Mouse (Mus musculus): Measurements from ENCODE around the gene Adgre5. TPM values are rescaled to one million over a fixed set of nuclear protein-coding genes. Genes with fewer than 3 reads are reported as not detected.

Adgre5 gene
- polyA plus RNA-seq, 1 experiment from 2014 or later: 46.1 TPM

- ATAC-seq (ENCODE audit: insufficient number of reproducible peaks, low FRiP score, low TSS enrichment, low read depth): no peak
These were observed 29.5 kb upstream of the Adgre5 start for GRCm38 (mm10) chr8:83770669-83771068.

GRCm38 (mm10) chr8:83769720-83770119 lies 28.6 kb upstream of the Adgre5 start:
- Histone ChIP-seq H3K4me2 (no peak overlapping the region), H3K4me1 (peaks cover 10% of the 10 kb centered on the region), H3K36me3 (no peaks in the 10 kb centered on the region), H3K9me3 (no peaks in the 10 kb centered on the region), H3K4me3 (no peak overlapping the region), H3K9ac (no peak overlapping the region), H3K27me3 (no peaks in the 10 kb centered on the region), H3K27ac (no peak overlapping the region)
- 70% methylated on average over 7 of the region's 7 CpGs for WGBS
- ATAC-seq (ENCODE audit: insufficient number of reproducible peaks, low FRiP score, low TSS enrichment, low read depth): no peak

More at GRCm38 (mm10) chr8:83770669-83771068, 29.5 kb upstream of the Adgre5 start:
- H3K27ac ChIP-seq: no peak overlapping the region
- no peak overlapping the region for H3K9ac ChIP-seq
- no peaks in the 10 kb centered on the region for H3K27me3 ChIP-seq
- peaks cover 10% of the 10 kb centered on the region for H3K4me1 ChIP-seq
- WGBS: 83% methylated on average over 2 of the region's 2 CpGs
- no peaks in the 10 kb centered on the region for H3K36me3 ChIP-seq
- no peak overlapping the region for H3K4me3 ChIP-seq
- no peaks in the 10 kb centered on the region for H3K9me3 ChIP-seq
- H3K4me2 ChIP-seq: no peak overlapping the region

- Histone ChIP-seq H3K36me3 (no peaks in the 10 kb centered on the region), H3K4me3 (no peak overlapping the region), H3K9ac (no peak overlapping the region), H3K27me3 (no peaks in the 10 kb centered on the region), H3K27ac (no peak overlapping the region), H3K9me3 (no peaks in the 10 kb centered on the region), H3K4me2 (no peak overlapping the region), H3K4me1 (peaks cover 10% of the 10 kb centered on the region)
- no peak for ATAC-seq (ENCODE audit: insufficient number of reproducible peaks, low FRiP score, low TSS enrichment, low read depth)
- 45% methylated on average over 5 of the region's 5 CpGs for WGBS
These were observed 27.4 kb upstream of the Adgre5 start for GRCm38 (mm10) chr8:83768526-83768925.

- H3K9me3 ChIP-seq: no peaks in the 10 kb centered on the region
- H3K4me1 ChIP-seq: peaks cover under 1% of the 10 kb centered on the region
- no peak overlapping the region for H3K4me2 ChIP-seq
- H3K27me3 ChIP-seq: no peaks in the 10 kb centered on the region
- no peak for ATAC-seq (ENCODE audit: insufficient number of reproducible peaks, low FRiP score, low TSS enrichment, low read depth)
- no peak overlapping the region for H3K9ac ChIP-seq
- H3K27ac ChIP-seq: no peak overlapping the region
- no peaks in the 10 kb centered on the region for H3K36me3 ChIP-seq
- 89% methylated on average over 4 of the region's 4 CpGs for WGBS
- no peak overlapping the region for H3K4me3 ChIP-seq
These were observed 26.3 kb upstream of the Adgre5 start for GRCm38 (mm10) chr8:83767442-83767841.

DNA sequence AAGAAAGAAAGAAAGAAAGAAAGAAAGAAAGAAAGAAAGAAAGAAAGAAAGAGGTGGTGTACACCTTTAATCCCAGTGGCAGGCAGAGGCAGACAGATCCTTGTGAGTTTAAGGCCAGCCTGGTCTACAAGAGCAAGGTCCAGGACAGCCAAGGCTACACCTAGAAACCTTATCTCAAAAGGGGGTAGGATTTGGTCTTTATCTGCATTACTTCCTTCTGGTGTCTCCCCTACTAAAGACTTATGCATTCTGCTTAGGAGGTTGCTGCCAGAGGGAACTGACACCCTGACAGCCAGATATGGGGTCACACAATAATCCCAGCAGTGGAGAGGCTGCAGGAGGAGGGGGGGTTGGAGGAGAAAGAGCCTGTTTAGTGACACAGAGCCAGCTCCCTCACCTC lies 24.5 kb upstream of the Adgre5 start:
- Histone ChIP-seq H3K27me3 (no peaks in the 10 kb centered on the region), H3K4me1 (no peaks in the 10 kb centered on the region), H3K9ac (no peak overlapping the region), H3K4me3 (no peak overlapping the region), H3K27ac (no peak overlapping the region), H3K4me2 (no peak overlapping the region), H3K36me3 (no peaks in the 10 kb centered on the region), H3K9me3 (no peaks in the 10 kb centered on the region)
- no peak for ATAC-seq (ENCODE audit: insufficient number of reproducible peaks, low FRiP score, low TSS enrichment, low read depth)

DNA sequence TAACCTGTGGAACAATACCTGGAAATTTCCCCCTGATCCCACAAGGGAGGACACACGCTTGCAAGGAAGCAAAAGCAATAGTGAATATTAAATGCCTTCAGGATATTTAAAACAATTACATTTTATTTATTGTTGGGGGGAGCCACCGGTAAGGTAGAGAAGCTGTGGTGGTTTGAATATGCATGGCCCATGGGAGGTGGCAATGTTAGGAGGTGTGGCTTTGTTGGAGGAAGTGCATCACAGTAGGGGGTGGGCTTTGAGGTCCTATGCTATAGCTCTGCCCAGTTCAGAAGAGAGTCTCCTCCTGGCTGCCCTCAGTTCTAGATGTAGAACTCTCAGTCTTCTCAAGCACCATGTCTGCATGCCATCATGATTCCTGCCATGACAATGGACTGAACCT lies 23.6 kb upstream of the Adgre5 start:
- Histone ChIP-seq H3K9ac (no peak overlapping the region), H3K4me3 (no peak overlapping the region), H3K36me3 (no peaks in the 10 kb centered on the region), H3K9me3 (no peaks in the 10 kb centered on the region), H3K4me2 (no peak overlapping the region), H3K27me3 (no peaks in the 10 kb centered on the region), H3K4me1 (no peaks in the 10 kb centered on the region), H3K27ac (no peak overlapping the region)
- no peak for ATAC-seq (ENCODE audit: insufficient number of reproducible peaks, low FRiP score, low TSS enrichment, low read depth)
- WGBS: 81% methylated on average over 2 of the region's 2 CpGs

DNA sequence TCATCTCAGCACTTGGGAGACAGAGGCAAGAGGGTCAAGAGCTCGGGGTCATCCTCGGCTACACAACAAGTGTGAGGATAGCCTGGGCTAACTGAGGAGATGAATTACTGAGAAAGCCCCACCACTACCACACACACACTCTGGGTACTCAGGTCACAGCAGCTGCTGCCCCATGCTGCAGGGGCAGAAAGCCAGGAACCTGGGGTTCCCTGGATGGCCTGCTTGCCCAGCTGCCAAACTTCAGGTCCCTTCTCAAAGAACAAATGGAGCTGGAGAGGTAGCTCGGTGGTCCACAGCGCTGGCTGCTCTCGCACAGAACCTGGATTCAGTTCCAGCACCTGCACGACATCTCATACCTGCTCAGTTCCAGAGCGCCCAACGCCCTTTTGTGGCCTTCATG lies 23.0 kb upstream of the Adgre5 start:
- Histone ChIP-seq H3K9me3 (no peaks in the 10 kb centered on the region), H3K4me3 (no peak overlapping the region)
- ATAC-seq (ENCODE audit: insufficient number of reproducible peaks, low FRiP score, low TSS enrichment, low read depth): no peak

GRCm38 (mm10) chr8:83759231-83759759 lies 18.2 kb upstream of the Adgre5 start:
- Histone ChIP-seq H3K27me3 (no peaks in the 10 kb centered on the region), H3K4me2 (no peak overlapping the region), H3K9me3 (no peaks in the 10 kb centered on the region), H3K27ac (no peak overlapping the region), H3K9ac (no peak overlapping the region), H3K36me3 (no peaks in the 10 kb centered on the region), H3K4me1 (no peaks in the 10 kb centered on the region), H3K4me3 (no peak overlapping the region)
- no peak for ATAC-seq (ENCODE audit: insufficient number of reproducible peaks, low FRiP score, low TSS enrichment, low read depth)
- WGBS: 44% methylated on average over 2 of the region's 2 CpGs

More for the DNA sequence above, 23.0 kb upstream of the Adgre5 start:
- H3K27ac ChIP-seq: no peak overlapping the region
- H3K4me2 ChIP-seq: no peak overlapping the region
- H3K4me1 ChIP-seq: no peaks in the 10 kb centered on the region
- 92% methylated on average over 8 of the region's 8 CpGs for WGBS
- H3K36me3 ChIP-seq: no peaks in the 10 kb centered on the region
- no peaks in the 10 kb centered on the region for H3K27me3 ChIP-seq
- H3K9ac ChIP-seq: no peak overlapping the region

GRCm38 (mm10) chr8:83758298-83758697 lies 17.2 kb upstream of the Adgre5 start:
- Histone ChIP-seq H3K9ac (no peak overlapping the region), H3K4me3 (no peak overlapping the region), H3K4me2 (no peak overlapping the region), H3K4me1 (no peaks in the 10 kb centered on the region), H3K36me3 (no peaks in the 10 kb centered on the region), H3K27me3 (no peaks in the 10 kb centered on the region), H3K27ac (no peak overlapping the region), H3K9me3 (no peaks in the 10 kb centered on the region)
- ATAC-seq (ENCODE audit: insufficient number of reproducible peaks, low FRiP score, low TSS enrichment, low read depth): no peak
- WGBS: 55% methylated on average over 5 of the region's 5 CpGs

DNA sequence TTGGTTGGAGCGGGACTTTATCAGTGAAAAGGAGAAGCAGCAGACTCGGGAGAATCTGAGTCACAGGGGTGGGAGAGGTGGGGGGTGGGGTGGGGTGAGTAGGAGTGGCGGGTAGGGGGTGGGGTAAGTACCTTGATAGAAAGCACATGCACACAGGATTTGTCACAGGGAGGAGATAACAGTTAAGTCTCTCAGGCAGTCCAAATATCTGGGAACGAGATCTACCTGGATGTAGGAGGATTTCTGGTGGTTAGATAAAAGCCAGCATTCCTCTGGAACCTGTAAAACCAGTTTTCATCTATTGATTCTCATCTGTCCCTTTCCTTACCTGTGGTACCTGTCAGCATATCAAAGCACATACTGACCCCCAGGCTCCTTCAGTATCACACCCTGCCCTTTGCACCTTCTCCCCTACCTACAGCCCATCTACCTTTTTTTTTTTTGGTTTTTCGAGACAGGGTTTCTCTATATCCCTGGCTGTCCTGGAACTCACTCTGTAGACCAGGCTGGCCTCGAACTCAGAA lies 16.0 kb upstream of the Adgre5 start:
- ATAC-seq (ENCODE audit: insufficient number of reproducible peaks, low FRiP score, low TSS enrichment, low read depth): no peak
- H3K36me3 ChIP-seq: no peaks in the 10 kb centered on the region
- no peaks in the 10 kb centered on the region for H3K27me3 ChIP-seq
- no peak overlapping the region for H3K9ac ChIP-seq
- H3K4me3 ChIP-seq: no peak overlapping the region
- 62% methylated on average over 6 of the region's 6 CpGs for WGBS
- no peak overlapping the region for H3K27ac ChIP-seq
- H3K4me2 ChIP-seq: no peak overlapping the region
- no peaks in the 10 kb centered on the region for H3K9me3 ChIP-seq
- H3K4me1 ChIP-seq: no peaks in the 10 kb centered on the region

GRCm38 (mm10) chr8:83756273-83756672 lies 15.1 kb upstream of the Adgre5 start:
- Histone ChIP-seq H3K9ac (no peak overlapping the region), H3K9me3 (no peaks in the 10 kb centered on the region), H3K36me3 (no peaks in the 10 kb centered on the region), H3K27ac (no peak overlapping the region), H3K4me3 (no peak overlapping the region), H3K27me3 (no peaks in the 10 kb centered on the region), H3K4me1 (no peaks in the 10 kb centered on the region), H3K4me2 (no peak overlapping the region)
- 93% methylated on average over 3 of the region's 3 CpGs for WGBS
- no peak for ATAC-seq (ENCODE audit: insufficient number of reproducible peaks, low FRiP score, low TSS enrichment, low read depth)

GRCm38 (mm10) chr8:83754149-83754548 lies 13.0 kb upstream of the Adgre5 start:
- Histone ChIP-seq H3K9ac (no peak overlapping the region), H3K9me3 (no peaks in the 10 kb centered on the region), H3K4me3 (no peak overlapping the region), H3K4me2 (no peak overlapping the region), H3K36me3 (no peaks in the 10 kb centered on the region), H3K4me1 (no peaks in the 10 kb centered on the region), H3K27me3 (no peaks in the 10 kb centered on the region), H3K27ac (no peak overlapping the region)
- no peak for ATAC-seq (ENCODE audit: insufficient number of reproducible peaks, low FRiP score, low TSS enrichment, low read depth)
- WGBS: 50% methylated on average over 3 of the region's 3 CpGs

- Histone ChIP-seq H3K4me3 (no peak overlapping the region), H3K9me3 (no peaks in the 10 kb centered on the region), H3K27me3 (peaks cover 14% of the 10 kb centered on the region), H3K4me1 (peaks cover 15% of the 10 kb centered on the region), H3K27ac (no peak overlapping the region), H3K4me2 (no peak overlapping the region), H3K9ac (no peak overlapping the region), H3K36me3 (no peaks in the 10 kb centered on the region)
- 67% methylated on average over 9 of the region's 9 CpGs for WGBS
- ATAC-seq (ENCODE audit: insufficient number of reproducible peaks, low FRiP score, low TSS enrichment, low read depth): no peak
These were observed 8.1 kb upstream of the Adgre5 start for GRCm38 (mm10) chr8:83749265-83749664.
